Mouse (Mus musculus) gastrocnemius, postnatal 4 days (tissue): ENCODE measurements at regions not wholly inside any gene's neighbourhood (a gene's known extent, or its start where the extent isn't known, plus 50 kb on each side); places are given as distances from the start of the nearest gene placed in this dataset.

Experiments
- DNase-seq, 2 experiments: peaks; one replicate each; pipeline ENCODE4 v3.0.0; 2021 to 2022; ENCODE audit warnings: low spot score in 2 of 2, mixed read lengths in 2 of 2

DNA sequence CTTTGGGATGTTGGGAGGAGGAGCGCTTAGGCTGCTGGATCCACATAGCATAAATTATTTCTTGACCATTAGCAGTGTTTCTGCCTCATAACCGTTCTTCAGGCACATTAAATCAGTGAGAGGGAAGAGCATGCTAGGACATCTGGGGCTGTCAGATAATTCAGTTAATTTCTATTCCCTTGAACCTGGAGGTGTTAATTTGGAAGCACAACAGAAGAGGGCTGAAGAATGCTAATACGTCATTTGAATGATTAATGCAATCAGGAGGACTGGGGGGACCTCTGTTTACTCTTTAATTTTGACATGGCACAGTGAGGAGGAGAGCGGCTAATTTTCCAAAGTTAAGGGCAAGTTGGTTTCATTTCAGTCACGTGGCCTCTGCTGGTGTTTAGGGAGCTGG lies 294.8 kb downstream of the Bcl11a start:
- DNase-seq, result no peak

DNA sequence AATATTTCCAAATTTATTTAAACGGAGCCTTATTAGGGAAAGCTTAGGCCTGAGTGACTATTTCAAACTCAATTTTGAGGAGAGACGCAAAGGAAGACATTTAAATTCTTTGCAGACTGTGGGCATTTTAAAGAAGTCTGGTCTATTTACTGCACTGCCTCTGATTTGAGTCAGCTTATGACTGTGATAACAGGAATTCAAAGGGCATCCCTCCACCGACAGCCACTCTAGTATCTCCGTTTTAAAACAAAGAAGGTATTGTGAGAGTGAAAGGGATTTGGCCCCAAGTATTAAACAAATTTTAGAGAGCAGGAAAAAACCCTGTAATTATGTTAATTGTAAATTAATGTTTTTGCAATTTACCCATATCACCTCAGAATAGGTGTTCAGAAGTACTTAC lies 295.4 kb downstream of the Bcl11a start:
- DNase-seq, result no peak

DNA sequence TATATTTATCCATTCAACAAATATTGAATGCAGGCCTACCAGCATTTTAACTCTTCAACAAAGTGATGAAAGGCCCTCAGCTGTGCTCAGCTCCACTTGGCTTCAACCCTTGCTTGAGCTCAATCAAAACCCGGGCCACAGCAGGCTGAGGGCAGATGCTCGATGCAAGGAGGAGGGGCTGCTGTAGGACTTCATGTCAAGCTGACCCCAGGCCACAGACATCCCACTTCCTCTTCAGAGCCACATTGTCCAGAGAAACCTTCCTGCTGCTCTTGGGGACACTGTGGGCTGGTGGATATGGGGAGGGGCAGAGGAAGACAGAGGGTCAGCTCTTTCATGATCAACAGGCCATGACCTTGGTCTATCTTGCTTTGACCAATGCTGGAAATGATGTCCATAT lies 299.7 kb downstream of the Bcl11a start:
- DNase-seq, result no peak

DNA sequence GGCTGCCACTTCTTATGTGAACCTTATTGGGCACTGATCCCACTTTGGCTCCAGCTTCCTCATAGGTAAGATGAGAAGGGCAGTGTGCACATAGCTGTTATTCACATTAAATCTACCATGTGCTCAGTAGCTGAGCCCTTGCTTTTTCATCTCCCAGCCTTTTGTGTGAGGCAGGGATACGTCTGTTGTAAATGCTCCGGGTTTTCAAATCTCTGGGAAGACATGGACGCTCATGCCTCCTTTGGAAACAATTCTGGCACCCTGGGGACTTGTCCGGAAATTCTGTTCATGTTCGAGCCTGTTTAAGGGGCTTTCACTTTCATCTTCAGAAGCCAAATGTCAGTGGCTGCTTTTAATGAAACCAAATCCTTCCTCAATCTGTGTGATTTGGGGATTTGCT lies 312.7 kb downstream of the Bcl11a start:
- DNase-seq, result no peak

DNA sequence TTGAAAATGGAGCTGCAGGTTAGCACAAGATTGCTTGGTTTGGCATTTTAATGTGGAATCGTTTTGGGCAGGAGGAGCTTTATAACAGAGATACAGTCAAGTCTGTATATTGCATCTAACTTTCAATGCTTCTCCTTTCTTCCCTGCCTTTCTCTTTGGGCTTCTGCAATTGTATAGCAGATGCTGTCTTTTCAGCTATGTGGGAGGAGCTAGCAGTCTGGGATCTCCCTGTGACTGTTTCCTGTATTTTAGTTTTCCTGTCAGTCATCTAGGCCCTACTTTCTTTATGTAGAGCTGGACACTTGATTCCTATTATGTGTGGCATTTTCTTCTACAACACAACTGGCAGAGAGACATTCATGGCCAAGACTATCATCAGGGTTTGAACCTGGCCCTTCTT lies 313.5 kb downstream of the Bcl11a start:
- no peak for DNase-seq

DNA sequence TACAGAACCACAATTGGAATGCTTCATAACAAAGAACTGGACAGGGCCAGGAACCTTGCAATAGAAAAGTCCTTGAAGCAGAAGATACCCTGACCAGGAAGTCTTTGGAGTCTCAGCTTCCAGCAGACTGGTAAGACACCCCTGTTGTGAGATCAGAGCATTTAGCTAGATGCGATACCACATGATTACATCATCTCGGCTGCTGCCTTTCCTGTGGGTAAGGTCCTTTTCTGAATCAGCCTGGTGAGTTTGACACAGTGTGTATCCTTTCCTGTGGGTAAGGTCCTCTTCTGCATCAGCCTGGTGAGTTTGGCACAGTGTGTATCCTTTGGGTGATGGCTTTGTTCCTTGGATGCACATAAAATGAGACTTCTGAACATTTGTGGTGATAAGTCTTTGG lies 317.6 kb downstream of the Bcl11a start:
- DNase-seq, result no peak

DNA sequence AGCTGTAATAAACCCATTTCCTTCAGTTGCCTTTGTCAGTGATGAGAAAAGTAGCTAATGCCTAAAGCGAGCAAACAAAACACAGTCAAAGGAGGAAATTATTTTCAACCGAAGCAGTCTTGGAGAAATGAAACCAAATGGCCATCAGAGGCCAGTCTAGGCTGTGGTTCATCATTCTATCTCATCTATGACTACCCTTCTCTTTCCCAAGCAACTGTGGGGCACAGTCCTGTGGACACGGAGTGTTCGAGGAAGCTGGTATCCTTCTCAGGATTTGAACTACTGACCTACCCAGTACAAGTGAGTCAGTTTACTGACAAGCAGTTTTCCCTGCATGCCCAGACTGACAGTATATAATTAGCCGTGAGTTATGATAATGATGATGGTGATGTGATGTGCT lies 319.1 kb downstream of the Bcl11a start:
- DNase-seq, result no peak

DNA sequence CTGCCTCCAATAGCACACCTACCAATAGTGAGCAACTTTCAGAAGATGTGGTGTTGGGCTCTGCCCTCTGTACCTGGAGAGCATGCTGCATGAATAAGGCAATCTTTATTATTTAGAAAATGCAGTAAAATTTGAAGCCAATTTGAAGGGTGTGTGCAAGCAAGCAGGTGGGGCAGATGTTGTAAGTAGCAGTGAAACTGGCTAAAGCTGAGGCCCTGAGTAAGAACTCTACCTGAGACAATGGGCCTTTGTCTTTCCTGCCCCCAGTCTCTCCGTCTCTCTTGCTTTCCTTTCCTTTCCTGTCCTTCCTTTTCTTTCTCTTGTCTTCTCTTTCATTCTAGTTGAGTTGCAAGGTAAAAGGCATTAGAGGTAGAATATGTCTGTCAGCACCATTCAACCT lies 319.9 kb downstream of the Bcl11a start:
- DNase-seq, result no peak

DNA sequence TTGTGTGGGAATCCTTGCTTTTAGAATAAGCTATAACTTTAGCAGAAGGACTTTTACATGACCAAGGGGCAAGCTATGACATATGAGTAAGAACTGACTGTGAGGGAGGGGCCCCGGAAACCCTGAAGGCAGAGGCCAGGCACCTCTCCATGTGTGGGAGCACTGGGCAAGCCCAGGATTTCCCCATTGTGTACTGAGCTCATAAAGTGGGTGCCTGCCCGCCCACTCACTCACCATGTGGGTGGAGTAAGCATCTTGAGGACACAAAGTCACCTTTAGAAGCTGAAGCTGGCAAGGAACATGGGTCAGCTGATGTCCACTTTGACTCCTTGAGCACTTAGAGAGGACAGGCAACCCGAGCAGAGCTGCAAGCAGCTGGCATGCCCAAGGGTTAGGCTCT lies 323.3 kb downstream of the Bcl11a start:
- DNase-seq, result no peak

DNA sequence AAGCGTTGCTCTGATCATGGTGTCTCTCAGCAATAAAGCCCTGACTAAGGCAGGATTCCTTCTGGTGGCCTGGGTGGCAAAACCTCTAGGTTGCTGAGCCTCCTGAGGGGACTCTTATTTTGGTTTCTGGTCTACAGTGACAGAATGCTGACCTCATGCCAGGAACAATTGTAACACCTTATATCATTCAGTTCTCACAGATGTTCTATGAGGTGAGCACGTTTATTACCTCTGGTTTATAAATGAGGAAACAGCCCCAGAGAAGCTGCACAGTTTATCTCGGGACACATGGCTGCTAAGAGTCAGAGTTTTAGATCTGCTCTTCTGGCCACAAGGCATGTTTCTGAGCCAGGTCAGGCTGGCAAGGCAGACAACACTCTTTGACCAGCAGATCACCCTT lies 324.3 kb downstream of the Bcl11a start:
- DNase-seq, result no peak

DNA sequence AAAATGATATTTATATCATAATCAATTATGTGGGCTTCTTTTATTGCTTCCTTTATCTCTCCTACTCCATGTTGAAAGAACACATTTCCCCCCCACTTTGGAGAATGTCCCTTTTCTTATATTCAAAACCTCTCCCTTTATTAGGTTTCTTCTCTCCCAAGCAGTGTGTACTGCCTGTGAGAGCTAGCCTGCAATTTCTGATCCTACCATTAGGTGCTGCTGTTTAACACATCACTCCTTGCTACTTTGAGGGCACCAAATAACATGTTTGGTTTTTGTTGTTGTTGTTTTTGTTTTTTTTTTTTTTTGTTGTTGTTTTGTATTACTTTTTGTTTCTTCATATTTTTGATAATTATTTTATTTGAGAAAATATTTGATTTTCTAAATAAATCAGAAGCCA lies 336.9 kb downstream of the Bcl11a start:
- DNase-seq, result no peak

DNA sequence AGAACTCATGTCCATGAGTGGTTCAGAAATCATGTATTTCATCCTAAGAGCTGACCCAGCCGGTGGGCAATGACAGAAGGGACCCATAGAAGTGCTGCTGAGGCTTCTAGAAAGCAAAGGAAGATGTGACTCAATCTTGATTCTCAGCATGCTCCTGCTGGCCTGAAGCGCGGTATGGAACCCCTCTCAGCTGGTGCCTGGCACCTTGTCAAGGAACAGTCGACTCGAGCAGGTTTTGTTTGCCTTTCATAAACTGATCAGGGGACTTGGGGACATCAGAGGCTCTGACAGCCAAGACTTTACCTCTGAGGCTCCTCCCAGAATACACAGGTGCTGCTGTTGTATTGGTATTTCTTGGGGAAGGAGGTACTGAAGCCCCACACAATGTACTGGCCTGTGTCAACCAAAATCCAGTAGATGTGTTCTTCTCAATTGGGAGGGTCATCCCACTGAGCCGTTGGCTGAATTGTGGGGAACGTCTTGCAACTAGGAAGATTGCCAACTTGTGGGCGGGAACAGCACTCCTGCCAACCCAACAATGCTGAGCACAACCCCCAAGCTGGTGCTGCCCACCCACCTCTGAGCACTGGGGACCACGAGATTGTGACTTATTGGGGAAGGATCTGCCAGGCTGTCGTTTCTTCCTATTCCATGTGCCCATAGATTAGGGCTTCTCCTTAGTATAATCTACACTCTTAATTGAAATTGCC lies 344.4 kb downstream of the Bcl11a start:
- no peak for DNase-seq

DNA sequence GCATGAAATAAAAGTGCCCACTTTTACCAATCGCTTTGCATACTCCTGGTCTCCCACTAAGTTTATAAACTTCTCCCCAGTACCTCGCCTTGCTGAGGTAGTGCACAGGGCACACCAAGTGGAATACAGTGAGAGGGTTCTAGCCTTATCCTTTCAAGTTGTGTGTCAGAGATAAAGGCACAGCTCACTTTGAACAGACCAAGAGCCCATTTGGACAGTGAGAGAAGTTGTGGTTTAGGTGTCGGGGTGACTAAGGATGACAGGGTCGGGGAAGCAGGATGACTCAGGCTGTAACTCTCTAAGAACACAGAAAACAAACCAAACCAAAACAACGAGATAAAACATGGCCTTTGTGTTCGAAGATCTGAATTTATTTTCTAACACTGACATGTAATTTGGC lies 345.4 kb downstream of the Bcl11a start:
- DNase-seq, result no peak

DNA sequence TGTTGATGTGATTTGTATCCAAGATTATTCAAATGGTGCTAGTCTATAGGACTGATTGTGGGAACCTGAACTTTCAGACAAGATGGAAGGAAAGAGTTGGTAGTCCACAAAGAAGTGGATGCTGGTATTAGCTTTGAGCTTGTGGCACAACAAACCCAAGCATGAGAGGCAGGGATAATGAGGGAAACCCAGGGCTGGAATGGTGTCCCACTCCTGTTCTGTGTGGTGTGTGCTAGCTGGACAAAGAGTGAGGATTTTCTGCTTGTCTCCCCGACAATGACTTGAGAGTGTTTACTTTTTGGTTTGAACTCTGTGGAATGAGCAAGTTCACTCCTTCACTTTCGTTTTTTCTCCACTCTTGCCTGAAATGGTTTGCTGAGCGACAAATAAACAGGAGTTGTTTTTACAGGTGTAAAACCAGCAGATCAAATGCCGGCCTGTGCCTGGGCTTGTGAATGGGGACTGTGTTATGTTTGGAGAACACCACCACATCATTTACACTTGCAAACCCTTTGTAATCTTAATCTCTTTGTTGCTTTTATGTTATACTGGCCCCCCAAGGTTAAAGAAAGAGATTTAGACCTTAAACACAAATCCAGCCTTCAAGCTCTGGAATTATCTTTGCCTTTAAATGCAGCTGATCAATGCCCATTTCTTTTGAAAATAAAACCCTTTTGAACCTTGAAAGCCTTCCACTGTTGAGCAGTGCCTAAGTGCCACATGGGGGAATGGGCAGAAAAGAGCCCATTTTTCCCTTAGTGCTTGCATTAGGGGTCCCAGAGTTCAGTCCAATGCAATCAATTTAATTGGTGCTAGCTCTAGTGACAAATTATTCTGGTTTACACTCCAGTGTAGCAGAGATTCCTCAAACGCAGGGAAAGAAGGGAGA lies 349.4 kb downstream of the Bcl11a start:
- DNase-seq, result no peak

DNA sequence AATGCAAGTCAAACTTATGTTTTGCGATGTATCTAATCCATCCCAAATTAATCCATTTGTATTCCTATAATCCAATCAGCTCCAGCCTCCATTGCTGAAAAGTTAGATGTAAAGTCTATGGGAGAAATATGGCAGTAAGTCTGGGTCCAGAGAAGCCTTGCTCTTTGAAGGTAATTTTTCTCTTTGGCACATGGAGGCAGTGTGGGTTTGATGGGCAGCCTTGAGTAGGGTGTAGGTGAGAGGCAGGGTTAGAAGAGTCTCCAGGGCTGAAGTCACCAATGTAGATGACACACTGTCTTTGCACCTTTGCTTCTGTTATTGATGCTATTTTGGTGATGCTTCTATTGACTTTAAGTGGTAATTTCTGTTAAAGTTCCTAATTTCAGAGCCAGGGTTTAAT lies 370.8 kb downstream of the Bcl11a start:
- DNase-seq, result no peak

DNA sequence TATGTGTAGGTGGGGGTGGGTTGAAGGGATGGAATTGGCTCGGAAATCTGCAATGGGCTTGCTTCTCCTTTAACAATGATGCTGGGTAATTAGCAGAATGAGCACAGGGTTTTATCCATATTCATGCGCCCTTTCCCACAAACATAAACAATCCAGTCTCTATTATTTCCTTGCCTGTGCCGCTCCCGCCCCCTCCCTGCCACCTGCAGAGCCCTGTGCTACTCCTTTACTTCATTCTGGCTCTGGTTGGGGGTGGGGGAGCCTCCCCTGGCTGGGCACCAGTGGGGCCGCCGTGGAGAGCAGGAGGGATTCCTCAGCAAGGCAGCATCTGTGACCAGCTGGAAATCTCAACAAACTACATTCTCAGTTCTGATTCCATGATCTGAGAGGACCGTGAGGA lies 374.4 kb downstream of the Bcl11a start:
- DNase-seq, result no peak

DNA sequence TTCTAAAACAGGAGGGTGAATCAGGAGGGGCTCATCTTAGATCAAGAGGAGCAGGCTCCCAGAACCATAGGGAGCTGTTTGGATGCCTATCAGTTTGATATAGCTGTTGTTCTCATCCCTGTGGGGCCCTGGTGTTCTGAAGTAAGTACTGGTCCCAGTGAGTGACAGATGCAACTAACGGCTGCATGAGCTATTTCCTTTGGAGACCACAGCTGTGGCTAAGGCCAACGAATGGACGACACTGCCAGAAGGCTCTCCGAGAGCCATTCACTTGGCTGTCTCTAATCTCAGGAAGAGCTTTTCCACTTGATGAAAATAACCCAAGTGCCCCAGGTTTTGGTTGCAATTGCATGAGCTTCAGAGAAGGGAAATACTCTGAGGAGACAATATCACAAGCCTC lies 386.8 kb downstream of the Bcl11a start:
- DNase-seq, result no peak

DNA sequence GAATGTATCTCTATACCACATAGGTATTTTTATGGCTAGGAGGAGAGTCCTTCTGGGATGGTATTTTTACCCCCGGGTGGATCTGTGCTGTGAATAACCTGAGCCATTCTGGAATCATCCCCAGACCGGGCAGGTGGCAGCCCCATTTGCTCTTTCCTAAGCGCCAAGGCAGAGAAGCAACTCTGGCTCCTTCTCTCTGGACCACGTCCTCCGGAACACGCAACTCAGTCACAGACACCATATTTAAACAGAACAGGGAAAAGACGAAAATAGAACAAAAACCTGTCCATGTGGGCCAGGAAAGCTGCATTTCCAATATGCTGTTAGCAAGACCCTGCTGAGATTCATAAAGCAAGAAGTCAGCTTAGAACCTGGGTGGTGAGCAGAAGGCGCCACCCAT lies 389.6 kb downstream of the Bcl11a start:
- DNase-seq, result no peak

DNA sequence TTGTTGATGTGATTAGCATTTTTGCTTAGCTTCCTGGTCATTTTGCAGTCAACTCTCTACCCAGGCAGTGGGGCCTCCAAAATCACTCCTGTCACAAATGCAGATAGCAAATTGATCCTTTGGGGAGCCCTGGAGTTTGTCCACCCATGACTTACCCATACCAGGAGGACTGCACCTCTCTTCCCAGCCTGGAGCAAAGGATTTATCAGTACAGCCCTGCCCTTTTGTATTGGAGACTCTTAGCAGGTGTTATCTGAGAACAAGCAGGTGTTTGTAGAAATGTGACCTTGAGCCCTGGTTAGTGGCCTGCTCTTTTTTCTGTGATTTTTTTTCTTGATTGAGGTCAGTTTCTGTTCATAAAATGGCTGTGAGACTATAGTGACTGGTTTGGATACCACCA lies 392.6 kb downstream of the Bcl11a start:
- no peak for DNase-seq

DNA sequence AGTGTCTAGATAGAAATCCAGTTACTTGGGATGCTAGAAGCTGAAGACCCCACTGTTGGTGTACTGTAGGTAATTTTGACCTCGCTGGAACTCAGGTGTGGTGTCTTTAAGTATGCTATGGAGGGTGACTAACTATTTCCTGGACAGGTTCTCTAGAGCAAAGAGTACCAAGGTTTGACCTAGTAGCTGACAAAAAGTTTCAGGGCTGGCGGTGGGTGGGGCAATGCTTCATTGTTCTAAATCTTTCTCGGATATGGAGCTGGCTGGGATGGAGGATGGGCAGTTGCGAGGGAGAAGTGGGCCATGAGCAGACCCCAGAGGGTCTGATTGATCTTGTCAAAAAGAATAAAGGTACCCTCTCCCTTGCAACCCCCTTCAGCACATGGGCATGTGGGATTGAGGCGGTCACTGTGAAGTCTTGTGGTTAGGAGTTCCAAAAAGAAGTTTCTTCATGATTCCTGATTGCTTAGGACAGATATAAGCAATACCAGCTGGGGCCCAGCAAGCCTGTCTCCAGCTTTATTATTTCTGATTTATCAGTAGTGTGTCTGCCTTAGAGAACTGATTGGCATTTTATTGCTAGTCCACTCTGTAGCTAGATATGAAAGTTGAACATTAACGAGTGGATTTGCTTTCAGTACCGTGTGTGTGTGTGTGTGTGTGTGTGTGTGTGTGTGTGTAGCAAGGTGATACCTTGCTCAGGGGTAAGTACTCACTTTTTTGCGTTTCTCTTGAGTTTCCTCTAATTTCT lies 394.9 kb downstream of the Bcl11a start:
- DNase-seq, result no peak

DNA sequence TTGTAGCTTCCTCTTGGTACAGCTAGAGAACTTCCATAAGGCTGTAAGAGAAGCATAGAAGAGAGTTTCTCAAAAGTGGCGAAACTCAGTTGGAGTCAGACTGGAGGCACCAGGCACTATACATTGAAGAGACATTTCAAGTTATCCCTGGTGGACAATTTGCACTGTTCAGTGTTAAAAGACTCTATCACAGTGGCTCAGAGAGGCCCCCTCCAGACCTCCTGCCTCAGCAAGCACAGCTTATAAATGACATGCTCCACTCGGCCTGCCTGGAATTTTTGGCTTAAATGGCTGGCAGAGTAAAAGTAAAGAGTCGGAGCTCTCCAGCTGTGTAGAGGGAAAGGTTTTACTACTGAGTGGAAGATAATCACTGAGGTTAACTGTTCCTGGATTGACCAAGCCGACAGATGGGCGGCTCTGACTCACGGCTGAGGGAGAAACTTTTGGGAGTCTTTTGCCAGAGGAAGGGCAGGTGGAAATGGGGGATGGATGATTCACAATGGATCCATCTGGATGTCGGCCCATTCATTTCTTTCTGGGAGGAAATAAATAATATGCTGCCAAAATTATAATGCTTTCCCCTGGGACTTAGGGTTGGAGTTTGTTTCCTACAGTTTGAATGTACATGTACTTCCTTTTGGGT lies 395.6 kb downstream of the Bcl11a start:
- DNase-seq, result peak in 1 of 2 experiments; percentile 13
